Mouse (Mus musculus) hindbrain, embryonic 11.5 days (tissue): ENCODE data around the gene Zfpl1. TPM values are rescaled to one million over a fixed set of nuclear protein-coding genes. Genes with fewer than 3 reads are reported as not detected.

ENCODE experiments used
- ATAC-seq: fragments of 200-750 bp; cut with Nextera tagmentation; 2 replicates; pipeline ENCODE4 v1.8.0; 2017; ENCODE audit warnings: mild to moderate bottlenecking, moderate TSS enrichment, moderate library complexity; ENCODE audit not compliant: low FRiP score
- DNase-seq: peaks from one replicate; pipeline ENCODE4 v3.0.0-alpha.2; 2015; ENCODE audit warnings: low spot score
- H3K27ac ChIP-seq: fragments of 300-500 bp; sonication (generic); 2 replicates; pipeline ENCODE4 v1.5.1; 2014; ENCODE audit warnings: mild to moderate bottlenecking, low read depth, low read length
- H3K27me3 ChIP-seq: fragments of 300-500 bp; sonication (generic); 2 replicates; pipeline ENCODE4 v1.6.1; 2014; ENCODE audit warnings: mild to moderate bottlenecking, low read length, moderate library complexity, mixed read lengths; ENCODE audit not compliant: control insufficient read depth, insufficient read depth
- H3K36me3 ChIP-seq: fragments of 300-500 bp; sonication (generic); 2 replicates; pipeline ENCODE4 v1.6.1; 2014; ENCODE audit warnings: mild to moderate bottlenecking, low read length, moderate library complexity, mixed read lengths; ENCODE audit not compliant: control insufficient read depth, insufficient read depth
- H3K4me1 ChIP-seq: fragments of 300-500 bp; sonication (generic); replicated peaks from 2 replicates; pipeline ENCODE4 v1.6.1; 2014; ENCODE audit warnings: low read length, mixed read lengths; ENCODE audit not compliant: control insufficient read depth, insufficient read depth
- H3K4me2 ChIP-seq: fragments of 300-500 bp; sonication (generic); replicated peaks from 2 replicates; pipeline ENCODE4 v1.6.1; 2014; ENCODE audit warnings: mild to moderate bottlenecking, low read depth, low read length
- H3K4me3 ChIP-seq: fragments of 300-500 bp; sonication (generic); 2 replicates; pipeline ENCODE4 v1.5.1; 2014; ENCODE audit warnings: low read depth, low read length
- H3K9ac ChIP-seq: fragments of 300-500 bp; sonication (generic); 2 replicates; pipeline ENCODE4 v1.6.1; 2014; ENCODE audit warnings: low read depth, low read length
- H3K9me3 ChIP-seq: fragments of 300-500 bp; sonication (generic); 2 replicates; pipeline ENCODE4 v1.6.1; 2016; ENCODE audit warnings: low read length; ENCODE audit not compliant: control insufficient read depth
- WGBS: fragments of 180-500 bp; shearing (Covaris S2); extraction: QIAGEN DNeasy Blood & Tissue Kit; methylation state at CpG from one replicate; pipeline ENCODE4 v1.1.7; 2014; 5-methylcytosine and 5-hydroxymethylcytosine counted together
- polyA plus RNA-seq: library from polyadenylated mRNA; unstranded; fragments of >200 nt; fragmentation: Nextera tagmentation; extraction: Ambion mirVana; gene quantifications from 2 replicates; pipeline ENCODE4 v1.2.1, GENCODE M21; 2014

Zfpl1 gene
- polyA plus RNA-seq, 1 experiment from 2014 or later: 77.8 TPM

GRCm38 (mm10) chr19:6066571-6066970 is 18.2 kb downstream of the Zfpl1 start:
- WGBS: 35% methylated on average over 5 of the region's 5 CpGs
- no peak for ATAC-seq
- H3K36me3 ChIP-seq: 0 out of 2 replicates have a peak, but pooled peaks cover 5% of the 10 kb centered on the region
- peaks cover 12% of the 10 kb centered on the region for H3K4me1 ChIP-seq
- DNase-seq: no peak
- H3K9me3 ChIP-seq: no peaks in the 10 kb centered on the region
- H3K4me2 ChIP-seq: peak overlapping the region; percentile 94
- peak overlapping the region; percentile 56 for H3K4me3 ChIP-seq
- H3K27me3 ChIP-seq: no peaks in the 10 kb centered on the region
- H3K27ac ChIP-seq: peak overlapping the region; percentile 82; the same call in 1 of the 2 replicates
- peak overlapping the region; percentile 76 for H3K9ac ChIP-seq

- Histone ChIP-seq H3K27ac (no peak overlapping the region), H3K27me3 (no peaks in the 10 kb centered on the region), H3K4me1 (peaks cover 14% of the 10 kb centered on the region), H3K4me2 (no peak overlapping the region), H3K36me3 (peaks cover 3% of the 10 kb centered on the region), H3K4me3 (no peak overlapping the region), H3K9me3 (no peaks in the 10 kb centered on the region), H3K9ac (no peak overlapping the region)
- DNase-seq (no peak), ATAC-seq (no peak)
- 97% methylated on average over 6 of the region's 6 CpGs for WGBS
Measured at GRCm38 (mm10) chr19:6063081-6063480, 21.7 kb downstream of the Zfpl1 start.

- Histone ChIP-seq H3K4me2 (peak overlapping the region; percentile 95), H3K27ac (no peak overlapping the region)
Measured at GRCm38 (mm10) chr19:6062418-6062817, 22.3 kb downstream of the Zfpl1 start.

GRCm38 (mm10) chr19:6061641-6062302 is 23.0 kb downstream of the Zfpl1 start:
- no peak for ATAC-seq
- H3K27ac ChIP-seq: peak overlapping the region; percentile 92
- H3K27me3 ChIP-seq: no peaks in the 10 kb centered on the region
- WGBS: 2% methylated on average over 44 of the region's 44 CpGs
- peak overlapping the region; percentile 97 for H3K9ac ChIP-seq
- H3K36me3 ChIP-seq: peaks cover 3% of the 10 kb centered on the region
- peak; percentile 50 for DNase-seq
- H3K4me1 ChIP-seq: peaks cover 11% of the 10 kb centered on the region
- H3K4me3 ChIP-seq: peak overlapping the region; percentile 91
- H3K4me2 ChIP-seq: peak overlapping the region; percentile 95
- no peaks in the 10 kb centered on the region for H3K9me3 ChIP-seq

More at GRCm38 (mm10) chr19:6062418-6062817, 22.3 kb downstream of the Zfpl1 start:
- WGBS: 69% methylated on average over 5 of the region's 5 CpGs
- Histone ChIP-seq H3K36me3 (peaks cover 3% of the 10 kb centered on the region), H3K9ac (peak overlapping the region; percentile 97), H3K4me1 (peaks cover 12% of the 10 kb centered on the region), H3K4me3 (peak overlapping the region; percentile 91), H3K27me3 (no peaks in the 10 kb centered on the region), H3K9me3 (no peaks in the 10 kb centered on the region)
- ATAC-seq: no peak
- no peak for DNase-seq

- H3K4me1 ChIP-seq: peaks cover 11% of the 10 kb centered on the region
- DNase-seq (peak; percentile 92), ATAC-seq (peak; percentile 59)
- H3K27me3 ChIP-seq: no peaks in the 10 kb centered on the region
- peak within 1 kb of the TSS; percentile 92 for H3K27ac ChIP-seq
- H3K4me3 ChIP-seq: peak within 1 kb of the TSS; percentile 91
- peak within 1 kb of the TSS; percentile 97 for H3K9ac ChIP-seq
- H3K9me3 ChIP-seq: no peaks in the 10 kb centered on the region
- peaks cover 3% of the 10 kb centered on the region for H3K36me3 ChIP-seq
- WGBS: under 1% methylated on average over 56 of the region's 58 CpGs
- H3K4me2 ChIP-seq: peak within 1 kb of the TSS; percentile 95
Measured at GRCm38 (mm10) chr19:6061021-6061533, 23.7 kb downstream of the Zfpl1 start, which contains the start of gene Znhit2. Znhit2 (plus strand) TSS chr19:6061192.

- peak overlapping the region; percentile 88 for H3K4me3 ChIP-seq
- peaks cover 3% of the 10 kb centered on the region for H3K36me3 ChIP-seq
- peaks cover 11% of the 10 kb centered on the region for H3K4me1 ChIP-seq
- ATAC-seq (no peak), DNase-seq (no peak)
- H3K9me3 ChIP-seq: no peaks in the 10 kb centered on the region
- 85% methylated on average over 5 of the region's 5 CpGs for WGBS
- H3K9ac ChIP-seq: no peak overlapping the region; the same call in 1 of the 2 replicates
- H3K27ac ChIP-seq: no peak overlapping the region
- H3K27me3 ChIP-seq: no peaks in the 10 kb centered on the region
- peak overlapping the region; percentile 75 for H3K4me2 ChIP-seq
Measured at GRCm38 (mm10) chr19:6058966-6059365, 25.8 kb downstream of the Zfpl1 start.

- Histone ChIP-seq H3K4me1 (peaks cover 11% of the 10 kb centered on the region), H3K36me3 (peaks cover 4% of the 10 kb centered on the region), H3K4me2 (peak overlapping the region; percentile 75)
Measured at GRCm38 (mm10) chr19:6058513-6058912, 26.2 kb downstream of the Zfpl1 start.

GRCm38 (mm10) chr19:6057313-6058096 is 27.3 kb downstream of the Zfpl1 start, which contains the start of the genes Mrpl49 and Fau:
Mrpl49 (minus strand) TSS chr19:6057785.
Fau (plus strand) TSS chr19:6057844.
- Histone ChIP-seq H3K9me3 (no peaks in the 10 kb centered on the region), H3K27me3 (no peaks in the 10 kb centered on the region), H3K36me3 (peaks cover 13% of the 10 kb centered on the region), H3K4me3 (peak within 1 kb of the TSS; percentile 88), H3K4me1 (peaks cover 11% of the 10 kb centered on the region), H3K9ac (peak within 1 kb of the TSS; percentile 91), H3K4me2 (peak within 1 kb of the TSS; percentile 75), H3K27ac (peak within 1 kb of the TSS; percentile 77)
- WGBS: under 1% methylated on average over 56 of the region's 63 CpGs
- DNase-seq: peak; percentile 100
- ATAC-seq: peak; percentile 87

More at GRCm38 (mm10) chr19:6058513-6058912, 26.2 kb downstream of the Zfpl1 start:
- Histone ChIP-seq H3K9ac (peak overlapping the region; percentile 91), H3K4me3 (peak overlapping the region; percentile 88), H3K9me3 (no peaks in the 10 kb centered on the region), H3K27ac (no peak overlapping the region), H3K27me3 (no peaks in the 10 kb centered on the region)
- ATAC-seq (no peak), DNase-seq (no peak)
- 35% methylated on average over 5 of the region's 5 CpGs for WGBS
